Mouse (Mus musculus): ENCODE measurements around the gene Acyp1. TPM values are rescaled to one million over a fixed set of nuclear protein-coding genes. Genes with fewer than 3 reads are reported as not detected.

Acyp1 gene
- total and polyA plus RNA-seq, 3 experiments, result 9.7 to 20.0 (median 19.3) TPM

DNA sequence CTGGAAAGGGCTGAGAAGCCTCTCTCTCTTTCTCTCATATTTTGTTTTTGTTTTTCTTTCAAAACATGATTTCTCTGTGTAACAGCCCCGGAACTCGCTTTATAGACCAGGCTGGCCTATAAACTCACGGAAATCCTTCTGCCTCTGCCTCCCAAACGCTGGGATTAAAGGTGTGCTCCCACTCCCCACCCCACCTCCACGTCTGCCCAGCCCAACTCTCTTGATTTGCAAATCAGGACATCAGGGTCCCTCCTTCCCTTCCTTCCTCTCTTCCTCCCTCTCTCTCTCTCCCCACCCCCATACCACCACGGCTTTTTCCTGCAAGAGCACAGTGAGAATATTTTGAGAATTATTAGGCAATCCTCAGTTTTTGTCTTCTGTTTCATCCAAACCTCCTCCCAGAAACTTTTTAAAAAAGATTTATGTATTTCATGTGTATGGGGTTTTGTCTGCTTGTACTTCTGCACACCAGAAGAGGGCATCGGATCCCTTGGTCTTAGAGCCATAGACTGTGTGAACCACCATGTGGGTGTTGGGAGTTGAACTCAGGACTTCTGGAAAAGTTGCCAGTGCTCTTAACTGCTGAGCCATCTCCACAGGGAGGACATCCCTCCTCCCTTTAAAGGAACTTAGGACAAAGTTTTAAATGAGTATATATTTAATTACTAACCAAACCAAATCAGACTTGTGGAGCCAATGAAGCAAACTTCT is 17.0 kb downstream of the Acyp1 start:
- TF ChIP-seq CTCF (IDR thresholded peaks at IDR 0.05), result 0 out of 2 replicates have a peak, but pooled peaks have one; percentile 12
- TF ChIP-seq POLR2A (IDR thresholded peaks at IDR 0.05; ENCODE audit: insufficient read depth, low read depth, low read length), result no peak
- no peaks in the 10 kb centered on the region for H3K79me2 ChIP-seq (replicated peaks; ENCODE audit: control insufficient read depth, insufficient read depth, low read length)
- WGBS, result 62% methylated on average over 7 of the region's 7 CpGs
- peaks cover 2% of the 10 kb centered on the region; the same call in 1 of the 2 replicates for H3K4me1 ChIP-seq (ENCODE audit: control insufficient read depth, insufficient read depth, low read length)
- H3K4me3 ChIP-seq, result no peak overlapping the region
- DNase-seq, result no peak
- no peak overlapping the region for H3K9ac ChIP-seq (ENCODE audit: low read depth, low read length)
- H3K27me3 ChIP-seq (ENCODE audit: control insufficient read depth, insufficient read depth, low read length), result no peaks in the 10 kb centered on the region
- H3K36me3 ChIP-seq (ENCODE audit: control insufficient read depth, insufficient read depth, low read length), result no peaks in the 10 kb centered on the region
- H3K27ac ChIP-seq, result no peak overlapping the region
- intact Hi-C loops (cut with DNase I), result no loop called here

DNA sequence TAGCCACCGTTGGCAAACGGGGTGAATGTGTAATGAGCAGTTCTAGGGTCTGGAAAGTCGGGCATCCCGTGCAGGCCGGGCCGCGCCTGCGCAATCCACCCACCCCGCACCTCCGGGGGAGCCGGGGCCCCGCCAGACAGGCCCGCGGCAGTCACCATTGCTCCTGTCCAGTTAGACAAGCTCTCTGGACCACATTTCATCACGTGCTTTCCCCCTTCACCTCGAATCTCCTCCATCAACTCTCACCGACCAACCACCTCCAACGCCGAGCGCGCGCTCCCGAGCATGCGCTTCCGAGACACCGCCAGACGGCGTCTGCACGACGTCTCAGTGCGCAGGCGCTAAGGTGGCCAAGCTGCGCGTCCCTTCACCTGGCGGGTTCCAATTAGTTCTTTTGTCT is 17.9 kb downstream of the Acyp1 start, which contains the start of gene Mlh3:
TSS of gene Mlh3 (minus strand) at position 281 of the 400 bp plus-strand sequence.
- H3K27ac ChIP-seq, result peak within 1 kb of the TSS; percentile 52
- WGBS, result 2% methylated on average over 35 of the region's 35 CpGs

DNA sequence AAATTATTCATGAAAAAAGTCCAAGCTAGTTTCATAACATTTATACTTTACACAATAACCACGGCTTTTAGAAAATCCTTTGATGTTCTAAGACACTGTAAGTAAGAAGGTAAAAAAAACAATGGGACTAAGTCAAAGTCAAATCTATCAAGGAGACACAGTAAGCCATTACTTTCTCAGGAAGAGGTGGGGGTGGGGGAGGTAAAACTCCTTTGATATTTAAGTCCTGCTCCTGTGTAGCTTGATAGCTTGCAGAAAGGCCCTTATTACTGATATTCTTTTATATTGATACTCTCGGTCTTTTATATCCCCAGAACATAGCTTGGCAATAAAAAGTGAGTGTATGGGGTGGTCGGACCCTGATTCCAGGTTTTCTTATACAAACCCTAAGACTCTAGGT is 18.4 kb downstream of the Acyp1 start:
- Histone ChIP-seq H3K4me1 (ENCODE audit: control insufficient read depth, insufficient read depth, low read length) (peaks cover 2% of the 10 kb centered on the region; the same call in 1 of the 2 replicates), H3K27ac (peak overlapping the region; percentile 52), H3K27me3 (ENCODE audit: control insufficient read depth, insufficient read depth, low read length) (no peaks in the 10 kb centered on the region), H3K9ac (ENCODE audit: low read depth, low read length) (no peak overlapping the region; the same call in 1 of the 2 replicates), H3K36me3 (ENCODE audit: control insufficient read depth, insufficient read depth, low read length) (no peaks in the 10 kb centered on the region), H3K4me3 (peak overlapping the region; percentile 89), H3K79me2 (replicated peaks; ENCODE audit: control insufficient read depth, insufficient read depth, low read length) (no peaks in the 10 kb centered on the region)
- intact Hi-C loops (cut with DNase I), result no loop called here
- DNase-seq, result no peak
- TF ChIP-seq CTCF (IDR thresholded peaks at IDR 0.05) (no peak), POLR2A (IDR thresholded peaks at IDR 0.05; ENCODE audit: insufficient read depth, low read depth, low read length) (no peak), EP300 (IDR thresholded peaks at IDR 0.05; ENCODE audit: insufficient read depth, low read depth, low read length) (no peak)
- WGBS, result 56% methylated on average over 3 of the region's 3 CpGs

More for the DNA sequence above, 17.9 kb downstream of the Acyp1 start, which contains the start of gene Mlh3:
- Histone ChIP-seq H3K4me3 (peak within 1 kb of the TSS; percentile 89), H3K36me3 (ENCODE audit: control insufficient read depth, insufficient read depth, low read length) (no peaks in the 10 kb centered on the region), H3K27me3 (ENCODE audit: control insufficient read depth, insufficient read depth, low read length) (no peaks in the 10 kb centered on the region), H3K4me1 (ENCODE audit: control insufficient read depth, insufficient read depth, low read length) (peaks cover 2% of the 10 kb centered on the region; the same call in 1 of the 2 replicates), H3K9ac (ENCODE audit: low read depth, low read length) (peak within 1 kb of the TSS; percentile 56), H3K79me2 (replicated peaks; ENCODE audit: control insufficient read depth, insufficient read depth, low read length) (no peaks in the 10 kb centered on the region)
- TF ChIP-seq EP300 (IDR thresholded peaks at IDR 0.05; ENCODE audit: insufficient read depth, low read depth, low read length) (no peak), CTCF (IDR thresholded peaks at IDR 0.05) (peak; percentile 72), POLR2A (IDR thresholded peaks at IDR 0.05; ENCODE audit: insufficient read depth, low read depth, low read length) (peak; percentile 69)
- intact Hi-C loops (cut with DNase I), result no loop called here
- DNase-seq, result peak; percentile 88 to 90

DNA sequence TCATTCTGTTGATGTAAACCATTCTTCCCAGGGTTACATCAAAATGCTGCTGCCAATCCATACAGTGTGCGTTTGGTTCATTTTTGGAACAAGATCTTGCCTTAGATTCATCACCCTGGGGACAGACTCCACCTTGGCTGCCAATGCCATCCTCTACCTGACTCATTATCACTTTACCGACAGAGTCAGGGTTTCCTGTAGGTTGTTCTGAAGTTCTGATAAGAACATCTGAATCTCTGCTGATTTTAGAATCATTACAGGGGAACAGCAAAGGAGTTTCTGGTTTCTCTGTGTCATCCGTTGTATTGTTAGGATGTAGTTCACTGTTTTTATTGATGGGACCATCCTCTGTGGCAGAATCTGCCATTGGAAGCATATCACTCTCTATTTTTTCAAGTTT is 22.0 kb downstream of the Acyp1 start:
- H3K79me2 ChIP-seq (replicated peaks; ENCODE audit: control insufficient read depth, insufficient read depth, low read length), result no peaks in the 10 kb centered on the region
- 80% methylated on average over 3 of the region's 3 CpGs for WGBS
- no peak overlapping the region for H3K9ac ChIP-seq (ENCODE audit: low read depth, low read length)
- intact Hi-C loops (cut with DNase I), result no loop called here
- no peak for DNase-seq
- peaks cover 2% of the 10 kb centered on the region; the same call in 1 of the 2 replicates for H3K4me1 ChIP-seq (ENCODE audit: control insufficient read depth, insufficient read depth, low read length)
- H3K4me3 ChIP-seq, result no peak overlapping the region
- H3K27me3 ChIP-seq (ENCODE audit: control insufficient read depth, insufficient read depth, low read length), result no peaks in the 10 kb centered on the region
- H3K27ac ChIP-seq, result no peak overlapping the region
- TF ChIP-seq EP300 (IDR thresholded peaks at IDR 0.05; ENCODE audit: insufficient read depth, low read depth, low read length) (no peak), POLR2A (IDR thresholded peaks at IDR 0.05; ENCODE audit: insufficient read depth, low read depth, low read length) (no peak), CTCF (IDR thresholded peaks at IDR 0.05) (no peak)
- no peaks in the 10 kb centered on the region for H3K36me3 ChIP-seq (ENCODE audit: control insufficient read depth, insufficient read depth, low read length)

DNA sequence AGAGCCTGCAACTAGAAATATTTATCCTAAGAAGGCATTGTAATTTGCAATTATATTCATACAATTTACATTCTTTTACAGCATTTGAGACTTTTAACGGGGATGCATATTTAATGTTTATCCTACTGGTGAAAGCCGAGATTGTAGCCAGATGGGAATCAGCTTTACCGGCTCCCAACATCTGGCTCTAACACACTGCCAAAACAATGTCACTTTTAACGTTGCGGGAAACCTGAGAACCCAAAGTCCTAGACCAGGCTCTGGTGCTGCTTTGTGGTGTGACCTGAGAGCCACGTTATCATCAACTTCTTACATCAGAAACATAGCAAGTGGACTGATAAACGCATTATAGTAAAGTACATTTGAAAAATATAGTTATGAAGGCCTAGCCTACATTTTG is 23.3 kb downstream of the Acyp1 start:
- no peak overlapping the region for H3K4me3 ChIP-seq
- H3K9ac ChIP-seq (ENCODE audit: low read depth, low read length), result no peak overlapping the region
- WGBS, result 53% methylated on average over 7 of the region's 7 CpGs
- H3K27me3 ChIP-seq (ENCODE audit: control insufficient read depth, insufficient read depth, low read length), result no peaks in the 10 kb centered on the region
- no peak overlapping the region for H3K27ac ChIP-seq
- H3K4me1 ChIP-seq (ENCODE audit: control insufficient read depth, insufficient read depth, low read length), result no peaks in the 10 kb centered on the region
- H3K79me2 ChIP-seq (replicated peaks; ENCODE audit: control insufficient read depth, insufficient read depth, low read length), result no peaks in the 10 kb centered on the region
- TF ChIP-seq CTCF (IDR thresholded peaks at IDR 0.05) (no peak), POLR2A (IDR thresholded peaks at IDR 0.05; ENCODE audit: insufficient read depth, low read depth, low read length) (no peak), EP300 (IDR thresholded peaks at IDR 0.05; ENCODE audit: insufficient read depth, low read depth, low read length) (no peak)
- DNase-seq, result no peak
- intact Hi-C loops (cut with DNase I), result no loop called here
- no peaks in the 10 kb centered on the region for H3K36me3 ChIP-seq (ENCODE audit: control insufficient read depth, insufficient read depth, low read length)

DNA sequence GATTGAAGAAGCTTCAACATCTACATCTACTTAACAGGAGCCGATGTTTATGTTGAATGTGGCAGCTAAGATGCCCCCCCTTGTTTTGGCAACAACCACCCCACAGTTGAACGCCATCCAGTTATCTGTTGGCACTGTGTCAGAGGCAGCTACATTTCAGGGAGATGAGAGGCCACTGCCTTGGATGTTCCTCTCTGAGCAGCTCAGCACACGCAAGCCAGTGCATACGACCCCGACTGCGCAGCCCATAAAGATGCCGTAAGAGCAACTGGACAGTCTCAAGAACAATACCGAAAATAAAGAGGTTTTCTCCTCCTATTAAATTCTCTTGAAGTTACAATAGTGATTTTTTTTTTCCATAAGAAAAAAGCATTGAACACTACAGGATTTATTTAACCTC is 23.7 kb downstream of the Acyp1 start:
- WGBS, result 76% methylated on average over 8 of the region's 8 CpGs
- H3K79me2 ChIP-seq (replicated peaks; ENCODE audit: control insufficient read depth, insufficient read depth, low read length), result no peaks in the 10 kb centered on the region
- H3K9ac ChIP-seq (ENCODE audit: low read depth, low read length), result no peak overlapping the region
- H3K36me3 ChIP-seq (ENCODE audit: control insufficient read depth, insufficient read depth, low read length), result no peaks in the 10 kb centered on the region
- no peak overlapping the region for H3K27ac ChIP-seq
- H3K4me1 ChIP-seq (ENCODE audit: control insufficient read depth, insufficient read depth, low read length), result no peaks in the 10 kb centered on the region
- no peak for DNase-seq
- intact Hi-C loops (cut with DNase I), result no loop called here
- H3K27me3 ChIP-seq (ENCODE audit: control insufficient read depth, insufficient read depth, low read length), result no peaks in the 10 kb centered on the region
- no peak overlapping the region for H3K4me3 ChIP-seq
- TF ChIP-seq EP300 (IDR thresholded peaks at IDR 0.05; ENCODE audit: insufficient read depth, low read depth, low read length) (no peak), POLR2A (IDR thresholded peaks at IDR 0.05; ENCODE audit: insufficient read depth, low read depth, low read length) (no peak), CTCF (IDR thresholded peaks at IDR 0.05) (no peak)
